ENCODE assay signal across 25 mouse cellular contexts in genomic region chr3:123207386-123207785, GRCm38 (mm10). TPM values are rescaled to one million over a fixed set of nuclear protein-coding genes. Genes with fewer than 3 reads are reported as not detected.
DNase-seq lines count a peak whose midpoint lies in the region; ATAC-seq and TF ChIP-seq lines count a peak whose summit lies in the region.
"Had no signal": no experiment of that assay in that cellular context is flagged by ENCODE, and none has a peak within 500 bp of the region (broad histone marks: within the 10 kb centered on the region; RNA-seq: fewer than 3 reads in every experiment).

No protein-coding gene starts in this region.

- ATAC-seq in intestine, embryonic 15.5 days, result no peak
- ATAC-seq in intestine, postnatal 0 days, result no peak
- ATAC-seq in granulocyte monocyte progenitor cell, adult 5-6 weeks (replicated peaks; ENCODE audit: poor library complexity, severe bottlenecking), result peak; percentile 81
- ATAC-seq in stomach, embryonic 14.5 days (ENCODE audit: insufficient number of reproducible peaks, insufficient read depth, low FRiP score, low read depth), result no peak
- ATAC-seq in stomach, postnatal 0 days (ENCODE audit: low FRiP score, low TSS enrichment), result no peak
- no peak for ATAC-seq in hindbrain, embryonic 11.5 days (ENCODE audit: low FRiP score)
- ATAC-seq: CD4-positive, CD25-positive, alpha-beta regulatory T cell, adult 4 months; forebrain, embryonic 14.5 days; forebrain, postnatal 0 days; hindbrain, postnatal 0 days; inflammation-experienced regulatory T-cells, adult 6 months had no signal

- H3K36me3 ChIP-seq in intestine, embryonic 15.5 days, result no peaks in the 10 kb centered on the region
- H3K36me3 ChIP-seq in intestine, postnatal 0 days (ENCODE audit: control insufficient read depth, insufficient read depth), result no peaks in the 10 kb centered on the region
- no peaks in the 10 kb centered on the region for H3K36me3 ChIP-seq in stomach, embryonic 14.5 days (ENCODE audit: control insufficient read depth, insufficient read depth, low read length)
- H3K36me3 ChIP-seq in stomach, postnatal 0 days (ENCODE audit: control insufficient read depth, insufficient read depth, low read length), result no peaks in the 10 kb centered on the region
- no peaks in the 10 kb centered on the region for H3K36me3 ChIP-seq in hindbrain, embryonic 11.5 days (ENCODE audit: control insufficient read depth, insufficient read depth, low read length)
- H3K36me3 ChIP-seq: hindbrain, embryonic 10.5 days had no signal

- H3K27me3 ChIP-seq in intestine, embryonic 15.5 days (replicated peaks), result no peaks in the 10 kb centered on the region
- H3K27me3 ChIP-seq in intestine, postnatal 0 days (replicated peaks; ENCODE audit: control insufficient read depth, insufficient read depth, low read length), result no peaks in the 10 kb centered on the region
- H3K27me3 ChIP-seq in stomach, embryonic 14.5 days (ENCODE audit: control insufficient read depth, insufficient read depth, low read length), result no peaks in the 10 kb centered on the region
- no peaks in the 10 kb centered on the region for H3K27me3 ChIP-seq in stomach, postnatal 0 days (ENCODE audit: control insufficient read depth, insufficient read depth, low read length)
- no peaks in the 10 kb centered on the region for H3K27me3 ChIP-seq in hindbrain, embryonic 11.5 days (ENCODE audit: control insufficient read depth, insufficient read depth, low read length)

- H3K4me2 ChIP-seq in intestine, embryonic 15.5 days (replicated peaks), result no peak overlapping the region
- H3K4me2 ChIP-seq in intestine, postnatal 0 days (replicated peaks; ENCODE audit: low read depth), result no peak overlapping the region
- H3K4me2 ChIP-seq in stomach, embryonic 14.5 days (replicated peaks; ENCODE audit: low read depth, low read length), result no peak overlapping the region
- no peak overlapping the region for H3K4me2 ChIP-seq in stomach, postnatal 0 days (replicated peaks; ENCODE audit: low read depth)
- H3K4me2 ChIP-seq in hindbrain, embryonic 11.5 days (replicated peaks; ENCODE audit: low read depth, low read length), result no peak overlapping the region
- H3K4me2 ChIP-seq: heart, embryonic 11.5 days; hindbrain, embryonic 14.5 days had no signal

- TF ChIP-seq CTCF in intestine, postnatal 0 days (IDR thresholded peaks at IDR 0.05; ENCODE audit: low read depth), result no peak
- TF ChIP-seq CTCF in stomach, postnatal 0 days (IDR thresholded peaks at IDR 0.05; ENCODE audit: low read depth), result no peak

- intact Hi-C loops in left cerebral cortex, postnatal 36 days (cut with DNase I), result no loop called here

- no peak overlapping the region for H3K4me3 ChIP-seq in intestine, embryonic 15.5 days (replicated peaks)
- H3K4me3 ChIP-seq in intestine, postnatal 0 days (ENCODE audit: low read depth, low read length), result no peak overlapping the region
- no peak overlapping the region for H3K4me3 ChIP-seq in stomach, embryonic 14.5 days (ENCODE audit: low read depth, low read length)
- H3K4me3 ChIP-seq in stomach, postnatal 0 days (ENCODE audit: low read depth, low read length), result no peak overlapping the region
- H3K4me3 ChIP-seq in hindbrain, embryonic 11.5 days (ENCODE audit: low read depth, low read length), result no peak overlapping the region
- H3K4me3 ChIP-seq: gastrocnemius, adult 2 months; hindbrain, embryonic 10.5 days had no signal

- no peaks in the 10 kb centered on the region; the same call in 1 of the 2 replicates for H3K4me1 ChIP-seq in intestine, embryonic 15.5 days (replicated peaks)
- H3K4me1 ChIP-seq in intestine, postnatal 0 days (replicated peaks; ENCODE audit: control insufficient read depth, insufficient read depth, low read length), result 0 out of 2 replicates have a peak, but pooled peaks cover 3% of the 10 kb centered on the region
- peaks cover 13% of the 10 kb centered on the region for H3K4me1 ChIP-seq in stomach, embryonic 14.5 days (ENCODE audit: control insufficient read depth, insufficient read depth, low read length)
- H3K4me1 ChIP-seq in stomach, postnatal 0 days (replicated peaks; ENCODE audit: control insufficient read depth, insufficient read depth), result 0 out of 2 replicates have a peak, but pooled peaks cover 3% of the 10 kb centered on the region
- no peaks in the 10 kb centered on the region for H3K4me1 ChIP-seq in hindbrain, embryonic 11.5 days (replicated peaks; ENCODE audit: control insufficient read depth, insufficient read depth, low read length)
- H3K4me1 ChIP-seq: hindbrain, embryonic 10.5 days had no signal

- no peak for TF ChIP-seq EP300 in stomach, postnatal 0 days (optimal IDR thresholded peaks at IDR 0.05)

- H3K9ac ChIP-seq in intestine, embryonic 15.5 days, result no peak overlapping the region
- no peak overlapping the region for H3K9ac ChIP-seq in intestine, postnatal 0 days (ENCODE audit: low read depth, low read length)
- H3K9ac ChIP-seq in stomach, embryonic 14.5 days (replicated peaks; ENCODE audit: low read depth, low read length), result no peak overlapping the region
- no peak overlapping the region for H3K9ac ChIP-seq in stomach, postnatal 0 days (ENCODE audit: low read length)
- H3K9ac ChIP-seq in hindbrain, embryonic 11.5 days (ENCODE audit: low read depth, low read length), result no peak overlapping the region
- H3K9ac ChIP-seq: forebrain, postnatal 0 days; hindbrain, embryonic 14.5 days had no signal

- no peak for DNase-seq in stomach, postnatal 0 days (ENCODE audit: low spot score)
- DNase-seq in hindbrain, embryonic 11.5 days (ENCODE audit: low spot score), result no peak
- no peak for DNase-seq in urinary bladder, postnatal 25 days (ENCODE audit: low spot score)
- DNase-seq in left cerebral cortex, postnatal 36 days (ENCODE audit: low spot score in 2 of 2), result no peak
- DNase-seq: adrenal gland, adult 2 months; adrenal gland, postnatal 14 days; cerebellum, adult 11 months; cerebellum, adult 2 months; cerebellum, adult 9-11 months; cerebellum, postnatal 36 days; forebrain, postnatal 0 days; gastrocnemius, adult 2 months; gastrocnemius, postnatal 25 days; heart, postnatal 36 days had no signal

- WGBS in intestine, embryonic 15.5 days, result 69% methylated on average over 5 of the region's 5 CpGs
- 61% methylated on average over 5 of the region's 5 CpGs for WGBS in intestine, postnatal 0 days
- 72% methylated on average over 5 of the region's 5 CpGs for WGBS in stomach, embryonic 14.5 days
- WGBS in stomach, postnatal 0 days, result 54% methylated on average over 5 of the region's 5 CpGs
- 85% methylated on average over 5 of the region's 5 CpGs for WGBS in hindbrain, embryonic 11.5 days

- no peaks in the 10 kb centered on the region for H3K9me3 ChIP-seq in intestine, embryonic 15.5 days
- H3K9me3 ChIP-seq in intestine, postnatal 0 days (ENCODE audit: control insufficient read depth), result no peaks in the 10 kb centered on the region
- H3K9me3 ChIP-seq in stomach, embryonic 14.5 days (ENCODE audit: control insufficient read depth, low read depth, low read length), result no peaks in the 10 kb centered on the region
- no peaks in the 10 kb centered on the region for H3K9me3 ChIP-seq in stomach, postnatal 0 days (ENCODE audit: control insufficient read depth, low read length)
- H3K9me3 ChIP-seq in hindbrain, embryonic 11.5 days (ENCODE audit: control insufficient read depth, low read length), result no peaks in the 10 kb centered on the region
- H3K9me3 ChIP-seq: hindbrain, embryonic 10.5 days had no signal

- H3K27ac ChIP-seq in intestine, embryonic 15.5 days, result peak overlapping the region; percentile 13; the same call in 1 of the 2 replicates
- H3K27ac ChIP-seq in intestine, postnatal 0 days (ENCODE audit: low read depth, low read length), result no peak overlapping the region
- H3K27ac ChIP-seq in stomach, embryonic 14.5 days (ENCODE audit: low read length), result 0 out of 2 replicates have a peak overlapping the region, but pooled peaks have one; percentile 1
- peak overlapping the region; percentile 53; the same call in 1 of the 2 replicates for H3K27ac ChIP-seq in stomach, postnatal 0 days (replicated peaks)
- H3K27ac ChIP-seq in hindbrain, embryonic 11.5 days (ENCODE audit: low read depth, low read length), result no peak overlapping the region
- H3K27ac ChIP-seq: gastrocnemius, adult 2 months; hindbrain, embryonic 10.5 days; hindbrain, embryonic 14.5 days; hindbrain, postnatal 0 days had no signal

RNA-seq across cellular contexts. Expression of gene Synpo2, which starts 28.6 kb away (rescaled TPM):
- 31.2 and 36.8 TPM in 2 replicates for polyA plus RNA-seq in intestine, embryonic 15.5 days (2015; fragmentation: Nextera tagmentation; extraction: Ambion mirVana)
- polyA plus RNA-seq in intestine, postnatal 0 days (2015; fragmentation: Nextera tagmentation; extraction: Ambion mirVana), result 23.9 and 25.3 TPM in 2 replicates
- 0.28 TPM in 1 of 2 replicates, not detected in the other for total RNA-seq in granulocyte monocyte progenitor cell, adult 5-6 weeks (2014; fragmentation: Nextera tagmentation)
- not detected in 2 replicates for total RNA-seq in granulocyte monocyte progenitor cell, adult 5-6 weeks (2017)
- polyA plus RNA-seq in stomach, embryonic 14.5 days (2014; fragmentation: Nextera tagmentation; extraction: Ambion mirVana), result 39.9 and 43.6 TPM in 2 replicates
- 19.9 and 20.7 TPM in 2 replicates for polyA plus RNA-seq in stomach, postnatal 0 days (2015; fragmentation: Nextera tagmentation; extraction: Ambion mirVana)
- 2.7 and 2.9 TPM in 2 replicates for polyA plus RNA-seq in hindbrain, embryonic 11.5 days (2014; fragmentation: Nextera tagmentation; extraction: Ambion mirVana)
- 1 to 10 TPM; 2.9 to 3.2 TPM for total RNA-seq in left cerebral cortex, postnatal 36 days (2021)
- polyA plus RNA-seq: inflammation-experienced regulatory T-cells, adult 6 months had no signal

RNA-seq across cellular contexts. Expression of gene Sec24d, which starts 59.9 kb away (rescaled TPM):
- polyA plus RNA-seq in intestine, embryonic 15.5 days (2015; fragmentation: Nextera tagmentation; extraction: Ambion mirVana), result 87.8 and 95.9 TPM in 2 replicates
- 210 and 211 TPM in 2 replicates for polyA plus RNA-seq in intestine, postnatal 0 days (2015; fragmentation: Nextera tagmentation; extraction: Ambion mirVana)
- 45.6 and 66.7 TPM in 2 replicates for total RNA-seq in granulocyte monocyte progenitor cell, adult 5-6 weeks (2014; fragmentation: Nextera tagmentation)
- total RNA-seq in granulocyte monocyte progenitor cell, adult 5-6 weeks (2017), result 43.3 and 61.9 TPM in 2 replicates
- polyA plus RNA-seq in stomach, embryonic 14.5 days (2014; fragmentation: Nextera tagmentation; extraction: Ambion mirVana), result 96.9 and 115 TPM in 2 replicates
- 53.1 and 55.6 TPM in 2 replicates for polyA plus RNA-seq in stomach, postnatal 0 days (2015; fragmentation: Nextera tagmentation; extraction: Ambion mirVana)
- polyA plus RNA-seq in hindbrain, embryonic 11.5 days (2014; fragmentation: Nextera tagmentation; extraction: Ambion mirVana), result 25.2 and 27.1 TPM in 2 replicates
- 10 to 100 TPM; 10.5 to 10.9 TPM for total RNA-seq in left cerebral cortex, postnatal 36 days (2021)

Comparison
In these comparisons a context has a peak if more than half of its experiments do, and no peak if none do; other contexts are left out.
1. H3K27ac ChIP-seq: peak in intestine, embryonic 15.5 days (single experiment), stomach, embryonic 14.5 days (single experiment) and stomach, postnatal 0 days (single experiment); none in intestine, postnatal 0 days (single experiment) and hindbrain, embryonic 11.5 days (single experiment).